In genomic region chr2:167941745-167942176, GRCm38 (mm10) we compare ENCODE assay signal across 8 mouse cellular contexts. TPM values are rescaled to one million over a fixed set of nuclear protein-coding genes. Genes with fewer than 3 reads are reported as not detected.
DNase-seq lines count a peak whose midpoint lies in the region; ATAC-seq and TF ChIP-seq lines count a peak whose summit lies in the region.

No protein-coding gene starts in this region.

- 6% methylated on average over 6 of the region's 6 CpGs for WGBS in cerebellum, adult 2 months
- 29% methylated on average over 6 of the region's 6 CpGs for WGBS in hindbrain, postnatal 0 days
- 53% methylated on average over 6 of the region's 6 CpGs for WGBS in stomach, embryonic 14.5 days

- no peaks in the 10 kb centered on the region for H3K36me3 ChIP-seq in hindbrain, postnatal 0 days (ENCODE audit: insufficient read depth, low read length)
- no peaks in the 10 kb centered on the region; the same call in 1 of the 2 replicates for H3K36me3 ChIP-seq in stomach, embryonic 14.5 days (ENCODE audit: control insufficient read depth, insufficient read depth, low read length)

- ATAC-seq in hindbrain, postnatal 0 days = peak; percentile 30; the same call in 1 of the 2 replicates
- ATAC-seq in stomach, embryonic 14.5 days (ENCODE audit: insufficient number of reproducible peaks, insufficient read depth, low FRiP score, low read depth) = no peak

- H3K9me3 ChIP-seq in hindbrain, postnatal 0 days (ENCODE audit: low read length) = no peaks in the 10 kb centered on the region
- no peaks in the 10 kb centered on the region for H3K9me3 ChIP-seq in stomach, embryonic 14.5 days (ENCODE audit: control insufficient read depth, low read depth, low read length)

- intact Hi-C loops in left cerebral cortex, adult 2 months (cut with DNase I) = no loop called here
- intact Hi-C loops in left cerebral cortex, postnatal 14 days (cut with DNase I) = no loop called here

- no peak for TF ChIP-seq CTCF in left cerebral cortex, adult 2 months (IDR thresholded peaks at IDR 0.05)
- no peak for TF ChIP-seq CTCF in cerebellum, adult 2 months (IDR thresholded peaks at IDR 0.05; ENCODE audit: borderline replicate concordance, insufficient read depth, low read depth, low read length)
- no peak for TF ChIP-seq CTCF in hindbrain, postnatal 0 days (IDR thresholded peaks at IDR 0.05; ENCODE audit: low read depth)

- H3K4me2 ChIP-seq in hindbrain, postnatal 0 days (ENCODE audit: low read depth, low read length) = peak overlapping the region; percentile 34; the same call in 1 of the 2 replicates
- H3K4me2 ChIP-seq in stomach, embryonic 14.5 days (replicated peaks; ENCODE audit: low read depth, low read length) = 0 out of 2 replicates have a peak overlapping the region, but pooled peaks have one; percentile 14

- TF ChIP-seq POLR2A in cerebellum, adult 2 months (IDR thresholded peaks at IDR 0.05; ENCODE audit: borderline replicate concordance, insufficient read depth, low read length) = no peak

- no peak overlapping the region for H3K9ac ChIP-seq in hindbrain, postnatal 0 days (replicated peaks; ENCODE audit: low read length)
- H3K9ac ChIP-seq in stomach, embryonic 14.5 days (replicated peaks; ENCODE audit: low read depth, low read length) = no peak overlapping the region

- DNase-seq in left cerebral cortex, adult 2 months (ENCODE audit: extremely low spot score in 1 of 2, low spot score in 2 of 2) = no peak
- DNase-seq in left cerebral cortex, postnatal 14 days (ENCODE audit: low spot score in 2 of 2) = no peak
- DNase-seq in cerebellum, adult 2 months = peak; percentile 51
- no peak for DNase-seq in hindbrain, postnatal 0 days (ENCODE audit: low spot score)
- DNase-seq in layer of hippocampus, postnatal 36 days = no peak
- no peak for DNase-seq in gastrocnemius, adult 8-10 months (ENCODE audit: low spot score in 2 of 2)
- no peak for DNase-seq in adrenal gland, adult 18-20 months (ENCODE audit: low spot score in 2 of 2)

- H3K4me1 ChIP-seq in cerebellum, adult 2 months (ENCODE audit: control insufficient read depth, insufficient read depth, low read length) = peaks cover 47% of the 10 kb centered on the region
- peaks cover 52% of the 10 kb centered on the region for H3K4me1 ChIP-seq in hindbrain, postnatal 0 days (ENCODE audit: insufficient read depth, low read length)
- H3K4me1 ChIP-seq in stomach, embryonic 14.5 days (ENCODE audit: control insufficient read depth, insufficient read depth, low read length) = peaks cover 38% of the 10 kb centered on the region

- no peak overlapping the region for H3K4me3 ChIP-seq in left cerebral cortex, adult 2 months
- no peak overlapping the region for H3K4me3 ChIP-seq in cerebellum, adult 2 months (replicated peaks; ENCODE audit: insufficient read depth, low read depth, low read length)
- H3K4me3 ChIP-seq in hindbrain, postnatal 0 days (ENCODE audit: low read length) = no peak overlapping the region
- no peak overlapping the region for H3K4me3 ChIP-seq in stomach, embryonic 14.5 days (ENCODE audit: low read depth, low read length)

- peak overlapping the region; percentile 83 for H3K27ac ChIP-seq in left cerebral cortex, adult 2 months
- H3K27ac ChIP-seq in cerebellum, adult 2 months (ENCODE audit: insufficient read depth, low read length) = peak overlapping the region; percentile 0; the same call in 1 of the 2 replicates
- peak overlapping the region; percentile 74; the same call in 1 of the 2 replicates for H3K27ac ChIP-seq in hindbrain, postnatal 0 days
- H3K27ac ChIP-seq in stomach, embryonic 14.5 days (ENCODE audit: low read length) = peak overlapping the region; percentile 44; the same call in 1 of the 2 replicates

- no peaks in the 10 kb centered on the region for H3K27me3 ChIP-seq in cerebellum, adult 2 months (ENCODE audit: control insufficient read depth, insufficient read depth, low read length)
- H3K27me3 ChIP-seq in hindbrain, postnatal 0 days (ENCODE audit: insufficient read depth, low read length) = no peaks in the 10 kb centered on the region
- H3K27me3 ChIP-seq in stomach, embryonic 14.5 days (ENCODE audit: control insufficient read depth, insufficient read depth, low read length) = no peaks in the 10 kb centered on the region

RNA-seq across cellular contexts. Expression of gene Ptpn1, which starts 9.9 kb away (rescaled TPM):
- total RNA-seq in left cerebral cortex, adult 2 months (2021) = 10 to 100 TPM; 52.0 to 69.0 TPM
- 10 to 100 TPM; 62.3 to 66.7 TPM for total RNA-seq in left cerebral cortex, postnatal 14 days (2021)
- 24.5 and 25.0 TPM in 2 replicates for polyA plus RNA-seq in cerebellum, adult 2 months (2012; rRNA removed)
- total RNA-seq in hindbrain, postnatal 0 days (2014; rRNA removed) = 35.7 and 39.2 TPM in 2 replicates
- polyA plus RNA-seq in hindbrain, postnatal 0 days (2015; fragmentation: Nextera tagmentation; extraction: Ambion mirVana) = 60.0 and 60.1 TPM in 2 replicates
- 41.0 and 42.7 TPM in 2 replicates for polyA plus RNA-seq in stomach, embryonic 14.5 days (2014; fragmentation: Nextera tagmentation; extraction: Ambion mirVana)
- 10 to 100 TPM; 62.6 to 63.3 TPM for total RNA-seq in layer of hippocampus, postnatal 36 days (2021)
- 10 to 100 TPM; 10.6 to 16.5 (median 14.9) TPM for total RNA-seq in gastrocnemius, adult 8-10 months (2022)
- 10 to 100 TPM; 56.6 to 64.4 TPM for total RNA-seq in adrenal gland, adult 18-20 months (2021)

Comparison
In these comparisons a context has a peak if more than half of its experiments do, and no peak if none do; other contexts are left out.
1. DNase-seq: peak in cerebellum, adult 2 months (2 of 2); none in left cerebral cortex, adult 2 months (0 of 2), left cerebral cortex, postnatal 14 days (0 of 2), hindbrain, postnatal 0 days (single experiment), layer of hippocampus, postnatal 36 days (0 of 2), gastrocnemius, adult 8-10 months (0 of 2) and adrenal gland, adult 18-20 months (0 of 2).
2. H3K27ac ChIP-seq: peak in every context shown above with its lines; median percentile 83 in left cerebral cortex, adult 2 months; 74 in hindbrain, postnatal 0 days; 44 in stomach, embryonic 14.5 days; 0 in cerebellum, adult 2 months.